Mouse (Mus musculus): ENCODE data around the gene Sin3a. TPM values are rescaled to one million over a fixed set of nuclear protein-coding genes. Genes with fewer than 3 reads are reported as not detected.

Gene Sin3a
- polyA plus RNA-seq, 1 experiment from 2014 or later = 40.2 TPM

DNA sequence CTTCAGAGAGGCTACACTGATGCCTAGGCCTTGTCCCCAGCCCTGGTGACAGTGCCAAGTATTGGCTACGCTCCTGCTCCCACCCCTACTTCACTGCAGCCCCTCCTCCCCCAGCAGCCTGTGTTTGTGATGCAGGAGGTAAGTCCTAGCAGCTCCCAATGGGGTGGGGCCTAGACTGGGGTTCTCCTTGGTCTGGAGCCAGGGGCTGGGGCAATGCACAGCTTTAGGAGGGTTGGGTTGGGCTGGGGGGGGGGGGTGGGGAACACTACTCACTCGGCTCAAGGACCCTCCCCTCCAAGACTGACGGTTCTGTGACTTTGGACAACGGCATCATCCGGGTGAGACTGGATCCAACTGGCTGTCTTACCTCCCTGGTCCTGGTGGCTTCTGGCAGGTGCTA, 67.7 kb downstream of the Sin3a start:
- Histone ChIP-seq H3K4me1 (no peaks in the 10 kb centered on the region), H3K36me3 (peaks cover 98% of the 10 kb centered on the region), H3K27me3 (no peaks in the 10 kb centered on the region), H3K9ac (no peak overlapping the region), H3K27ac (no peak overlapping the region), H3K4me2 (replicated peaks) (no peak overlapping the region), H3K9me3 (no peaks in the 10 kb centered on the region), H3K4me3 (no peak overlapping the region)
- 95% methylated on average over 5 of the region's 5 CpGs for WGBS
- ATAC-seq (ENCODE audit: low FRiP score, low read depth) = no peak

DNA sequence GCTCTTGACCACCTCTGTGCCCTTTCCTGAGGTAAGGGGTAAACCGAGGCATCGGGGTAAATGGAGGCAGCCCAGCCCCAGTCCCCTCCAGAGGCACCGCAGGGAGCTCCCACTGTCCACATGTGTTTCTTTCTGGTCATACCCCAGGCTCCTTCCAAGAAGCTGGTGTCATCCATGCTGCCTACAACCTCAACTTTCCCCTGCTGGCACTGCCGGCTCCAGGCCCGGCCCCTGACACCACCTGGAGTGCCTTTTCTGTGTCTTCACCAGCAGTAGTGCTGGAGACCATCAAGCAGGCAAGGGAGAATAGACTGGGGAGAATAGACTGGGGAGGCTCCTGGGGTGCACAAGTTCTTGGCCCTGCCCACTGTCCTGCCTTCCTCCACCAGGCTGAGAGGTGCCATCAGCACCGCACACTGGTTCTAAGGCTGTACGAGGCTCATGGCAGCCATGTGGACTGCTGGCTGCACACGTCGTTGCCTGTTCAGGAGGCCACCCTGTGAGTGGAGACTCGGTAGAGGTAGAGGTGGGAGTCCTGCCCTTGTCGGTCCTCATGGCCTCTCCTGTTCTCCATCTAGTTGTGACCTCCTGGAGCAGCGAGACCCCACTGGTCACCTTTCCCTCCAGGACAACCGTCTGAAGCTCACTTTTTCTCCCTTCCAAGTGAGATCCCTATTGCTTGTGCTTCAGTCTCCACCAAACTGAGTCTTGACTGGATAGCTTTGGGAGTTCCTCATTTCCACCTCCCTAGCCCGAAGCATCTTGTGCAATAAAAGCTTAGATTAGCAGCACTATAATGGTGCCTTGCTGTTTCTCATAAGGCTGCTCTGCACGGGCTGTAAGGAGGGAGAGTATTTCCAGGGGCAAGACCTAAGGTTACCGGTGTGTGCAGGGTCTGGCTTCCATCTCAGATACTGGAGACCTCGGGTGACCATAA, 69.8 kb downstream of the Sin3a start:
- H3K27me3 ChIP-seq = no peaks in the 10 kb centered on the region
- peaks cover 3% of the 10 kb centered on the region for H3K4me1 ChIP-seq
- no peak overlapping the region for H3K27ac ChIP-seq
- no peak overlapping the region for H3K4me2 ChIP-seq (replicated peaks)
- H3K9ac ChIP-seq = no peak overlapping the region
- WGBS = 88% methylated on average over 17 of the region's 17 CpGs
- no peak for ATAC-seq (ENCODE audit: low FRiP score, low read depth)
- H3K4me3 ChIP-seq = no peak overlapping the region
- peaks cover 82% of the 10 kb centered on the region for H3K36me3 ChIP-seq
- no peaks in the 10 kb centered on the region for H3K9me3 ChIP-seq

- no peaks in the 10 kb centered on the region for H3K9me3 ChIP-seq
- WGBS = 88% methylated on average over 11 of the region's 11 CpGs
- no peak for ATAC-seq (ENCODE audit: low FRiP score, low read depth)
- no peak overlapping the region for H3K4me3 ChIP-seq
- no peaks in the 10 kb centered on the region for H3K27me3 ChIP-seq
- H3K36me3 ChIP-seq = peaks cover 67% of the 10 kb centered on the region
- H3K27ac ChIP-seq = no peak overlapping the region
- H3K9ac ChIP-seq = no peak overlapping the region
- H3K4me1 ChIP-seq = peaks cover 11% of the 10 kb centered on the region
- H3K4me2 ChIP-seq (replicated peaks) = no peak overlapping the region
Measured at GRCm38 (mm10) chr9:57143212-57143611, 71.4 kb downstream of the Sin3a start.

- Histone ChIP-seq H3K4me2 (replicated peaks) (no peak overlapping the region), H3K4me1 (peaks cover 17% of the 10 kb centered on the region), H3K9me3 (no peaks in the 10 kb centered on the region), H3K4me3 (no peak overlapping the region), H3K27me3 (no peaks in the 10 kb centered on the region), H3K27ac (no peak overlapping the region), H3K36me3 (peaks cover 51% of the 10 kb centered on the region), H3K9ac (no peak overlapping the region)
- 96% methylated on average over 8 of the region's 8 CpGs for WGBS
- ATAC-seq (ENCODE audit: low FRiP score, low read depth) = no peak
Measured at GRCm38 (mm10) chr9:57144830-57145229, 73.0 kb downstream of the Sin3a start.

- no peak for ATAC-seq (ENCODE audit: low FRiP score, low read depth)
- peak overlapping the region; percentile 82; the same call in 1 of the 2 replicates for H3K4me2 ChIP-seq (replicated peaks)
- H3K36me3 ChIP-seq = peaks cover 33% of the 10 kb centered on the region
- no peaks in the 10 kb centered on the region for H3K9me3 ChIP-seq
- no peak overlapping the region for H3K27ac ChIP-seq
- no peaks in the 10 kb centered on the region for H3K27me3 ChIP-seq
- no peak overlapping the region for H3K4me3 ChIP-seq
- H3K4me1 ChIP-seq = peaks cover 17% of the 10 kb centered on the region
- peak overlapping the region; percentile 82; the same call in 1 of the 2 replicates for H3K9ac ChIP-seq
- WGBS = 85% methylated on average over 17 of the region's 17 CpGs
Measured at GRCm38 (mm10) chr9:57146451-57147066, 74.7 kb downstream of the Sin3a start.

GRCm38 (mm10) chr9:57147205-57148143, 75.6 kb downstream of the Sin3a start:
- Histone ChIP-seq H3K4me3 (peak overlapping the region; percentile 59), H3K27ac (peak overlapping the region; percentile 89), H3K9me3 (no peaks in the 10 kb centered on the region), H3K9ac (peak overlapping the region; percentile 82), H3K27me3 (no peaks in the 10 kb centered on the region), H3K36me3 (peaks cover 24% of the 10 kb centered on the region), H3K4me1 (peaks cover 17% of the 10 kb centered on the region), H3K4me2 (replicated peaks) (peak overlapping the region; percentile 82)
- 9% methylated on average over 19 of the region's 19 CpGs for WGBS
- ATAC-seq (ENCODE audit: low FRiP score, low read depth) = peak; percentile 17; the same call in 1 of the 2 replicates

DNA sequence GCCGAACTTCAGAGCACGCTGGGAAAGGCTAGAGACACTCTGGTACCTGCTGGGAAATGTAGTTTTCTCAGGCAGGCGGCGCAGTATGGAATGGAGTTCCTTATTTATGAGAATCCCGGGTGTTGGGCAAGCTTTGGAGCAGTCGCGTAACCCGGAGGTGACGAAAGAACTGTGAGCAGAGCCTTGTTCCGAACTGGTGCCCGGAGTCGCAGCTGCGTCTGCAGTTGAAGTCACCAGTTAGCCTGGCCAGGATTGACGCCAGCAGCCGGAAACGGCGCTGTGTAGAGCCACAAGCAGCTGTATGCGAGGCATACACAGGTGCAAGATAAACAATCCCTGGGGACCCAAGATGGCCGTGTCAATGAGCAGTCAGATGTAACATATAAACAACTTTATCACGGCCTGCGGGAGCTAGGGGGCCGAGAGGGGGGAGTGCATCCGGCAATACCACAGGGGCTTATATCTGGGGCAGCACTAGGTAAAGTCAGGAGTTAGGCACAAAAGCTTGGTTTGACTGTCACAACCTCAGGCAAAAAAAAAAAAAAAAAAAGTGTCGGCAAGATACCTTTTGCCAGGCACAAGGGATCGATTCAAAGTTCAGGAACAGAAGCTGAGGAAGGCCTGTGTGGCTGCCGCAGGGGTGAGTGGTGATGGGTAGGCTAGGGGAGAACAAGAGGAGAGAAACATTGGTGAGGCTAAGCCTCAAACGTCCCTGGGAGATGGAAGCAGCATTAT, 76.5 kb downstream of the Sin3a start, which contains the start of gene Neil1:
Neil1 (minus strand) TSS at position 162 of the 735 bp plus-strand sequence.
- Histone ChIP-seq H3K4me1 (peaks cover 17% of the 10 kb centered on the region), H3K4me3 (peak within 1 kb of the TSS; percentile 59), H3K4me2 (replicated peaks) (peak within 1 kb of the TSS; percentile 82), H3K27ac (peak within 1 kb of the TSS; percentile 89), H3K27me3 (no peaks in the 10 kb centered on the region), H3K36me3 (peaks cover 16% of the 10 kb centered on the region), H3K9me3 (no peaks in the 10 kb centered on the region), H3K9ac (peak within 1 kb of the TSS; percentile 82)
- peak; percentile 92 for ATAC-seq (ENCODE audit: low FRiP score, low read depth)
- under 1% methylated on average over 27 of the region's 27 CpGs for WGBS

DNA sequence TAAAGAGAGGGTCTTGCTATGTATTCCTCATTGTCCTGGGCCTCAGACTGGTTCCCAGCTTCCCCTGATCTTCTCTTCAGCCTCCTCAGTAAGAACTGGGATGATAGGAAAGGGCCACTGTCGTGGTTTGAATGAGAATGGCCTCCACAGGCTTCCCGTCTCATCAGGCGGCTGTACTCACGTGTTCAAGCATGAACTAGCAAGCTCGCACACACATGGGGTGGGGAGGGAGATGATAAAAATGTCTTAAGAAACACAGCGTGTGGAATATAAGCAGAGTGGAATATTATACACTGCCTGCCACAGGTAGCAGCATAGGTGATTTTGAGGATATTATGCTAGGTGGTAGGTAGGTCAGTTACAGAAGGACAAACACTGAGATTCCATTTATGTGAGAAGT, 77.2 kb downstream of the Sin3a start:
- 69% methylated on average over 6 of the region's 6 CpGs for WGBS
- H3K9me3 ChIP-seq = no peaks in the 10 kb centered on the region
- peak overlapping the region; percentile 82 for H3K9ac ChIP-seq
- H3K36me3 ChIP-seq = peaks cover 9% of the 10 kb centered on the region
- no peak overlapping the region for H3K27ac ChIP-seq
- peak overlapping the region; percentile 82 for H3K4me2 ChIP-seq (replicated peaks)
- H3K4me1 ChIP-seq = peaks cover 17% of the 10 kb centered on the region
- H3K27me3 ChIP-seq = no peaks in the 10 kb centered on the region
- ATAC-seq (ENCODE audit: low FRiP score, low read depth) = no peak
- H3K4me3 ChIP-seq = peak overlapping the region; percentile 59

- Histone ChIP-seq H3K9me3 (no peaks in the 10 kb centered on the region), H3K4me3 (no peak overlapping the region), H3K4me1 (peaks cover 17% of the 10 kb centered on the region), H3K27ac (no peak overlapping the region), H3K27me3 (no peaks in the 10 kb centered on the region), H3K36me3 (peaks cover 10% of the 10 kb centered on the region), H3K4me2 (replicated peaks) (no peak overlapping the region), H3K9ac (no peak overlapping the region)
- no peak for ATAC-seq (ENCODE audit: low FRiP score, low read depth)
- WGBS = 79% methylated on average over 5 of the region's 5 CpGs
Measured at GRCm38 (mm10) chr9:57150192-57150591, 78.4 kb downstream of the Sin3a start.

DNA sequence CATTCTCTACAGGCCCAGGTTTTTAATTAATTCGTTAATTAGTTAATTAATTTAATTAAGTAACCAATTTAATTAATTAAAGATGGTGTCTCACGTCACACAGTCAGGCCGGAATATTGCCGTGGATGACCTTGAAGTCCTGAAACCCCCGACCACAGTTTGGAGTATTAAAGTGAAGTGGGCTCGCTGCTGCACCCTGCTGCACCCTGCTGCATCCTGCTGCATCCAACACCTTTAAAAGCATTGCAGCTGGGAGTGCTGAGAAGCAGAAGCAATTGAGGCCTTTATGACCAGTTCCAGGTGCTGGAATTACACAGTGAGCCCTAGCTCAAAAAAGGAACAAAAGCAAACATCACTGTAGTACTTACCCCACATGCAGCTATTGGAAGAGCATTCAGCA, 80.5 kb downstream of the Sin3a start:
- WGBS = 34% methylated on average over 6 of the region's 6 CpGs
- ATAC-seq (ENCODE audit: low FRiP score, low read depth) = no peak

DNA sequence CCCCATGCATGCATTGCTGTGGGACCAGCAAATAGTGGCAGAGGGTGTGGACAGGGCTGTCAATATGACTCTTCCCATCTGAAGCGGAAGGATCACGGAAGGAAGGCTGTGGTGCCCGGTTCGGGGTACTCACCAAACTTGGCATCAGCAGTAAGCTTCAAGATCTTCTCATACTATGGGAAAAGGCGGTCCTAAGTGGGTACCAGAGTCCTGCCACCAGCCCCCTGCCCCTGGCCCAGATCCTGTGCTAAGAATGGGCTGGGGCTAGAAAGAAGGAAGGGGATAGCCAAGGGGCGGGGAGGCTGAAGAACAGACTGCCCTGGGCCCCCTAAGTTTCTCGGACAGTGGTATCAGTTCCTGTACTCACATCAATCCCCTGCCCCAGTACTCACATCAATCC, 84.5 kb downstream of the Sin3a start:
- no peak overlapping the region for H3K9ac ChIP-seq
- H3K27me3 ChIP-seq = no peaks in the 10 kb centered on the region
- H3K4me1 ChIP-seq = peaks cover 17% of the 10 kb centered on the region
- ATAC-seq (ENCODE audit: low FRiP score, low read depth) = no peak
- 92% methylated on average over 7 of the region's 7 CpGs for WGBS
- no peak overlapping the region for H3K4me3 ChIP-seq
- H3K9me3 ChIP-seq = no peaks in the 10 kb centered on the region
- no peak overlapping the region; the same call in 1 of the 2 replicates for H3K4me2 ChIP-seq (replicated peaks)
- H3K27ac ChIP-seq = no peak overlapping the region
- peaks cover 16% of the 10 kb centered on the region for H3K36me3 ChIP-seq

More for the DNA sequence above, 80.5 kb downstream of the Sin3a start:
- H3K36me3 ChIP-seq = peaks cover 16% of the 10 kb centered on the region
- peaks cover 16% of the 10 kb centered on the region for H3K4me1 ChIP-seq
- no peak overlapping the region for H3K9ac ChIP-seq
- no peak overlapping the region for H3K4me2 ChIP-seq (replicated peaks)
- H3K27me3 ChIP-seq = no peaks in the 10 kb centered on the region
- no peak overlapping the region for H3K4me3 ChIP-seq
- no peaks in the 10 kb centered on the region for H3K9me3 ChIP-seq
- no peak overlapping the region for H3K27ac ChIP-seq

All from limb, embryonic 13.5 days (tissue).